In genomic region chr5:137313466-137314192, GRCm38 (mm10) we compare ENCODE assay signal across 8 mouse cellular contexts. TPM values are rescaled to one million over a fixed set of nuclear protein-coding genes. Genes with fewer than 3 reads are reported as not detected.
DNase-seq lines count a peak whose midpoint lies in the region; ATAC-seq and TF ChIP-seq lines count a peak whose summit lies in the region.

No protein-coding gene starts in this region.

- no peaks in the 10 kb centered on the region for H3K9me3 ChIP-seq in hindbrain, embryonic 14.5 days (ENCODE audit: control insufficient read depth, low read length)

- peak overlapping the region; percentile 58; the same call in 1 of the 2 replicates for H3K27ac ChIP-seq in hindbrain, embryonic 14.5 days

- peak overlapping the region; percentile 63 for H3K9ac ChIP-seq in hindbrain, embryonic 14.5 days

- 5% methylated on average over 22 of the region's 22 CpGs for WGBS in hindbrain, embryonic 14.5 days

- peaks cover 12% of the 10 kb centered on the region for H3K4me1 ChIP-seq in hindbrain, embryonic 14.5 days (replicated peaks; ENCODE audit: control insufficient read depth, insufficient read depth, low read length)

- H3K36me3 ChIP-seq in hindbrain, embryonic 14.5 days (replicated peaks; ENCODE audit: control insufficient read depth, insufficient read depth), result peaks cover 34% of the 10 kb centered on the region

- DNase-seq in heart, adult 11 months, result peak; percentile 96
- no peak for DNase-seq in heart, postnatal 4 days
- no peak for DNase-seq in brain, embryonic 14.5 days (ENCODE audit: low read depth)
- DNase-seq in hindbrain, embryonic 14.5 days (ENCODE audit: low spot score), result no peak
- no peak for DNase-seq in right cerebral cortex, postnatal 10 days (ENCODE audit: low spot score in 2 of 2)
- no peak for DNase-seq in kidney, adult 18-20 months
- no peak for DNase-seq in retina, embryonic 14.5 days (ENCODE audit: low spot score)

- H3K4me3 ChIP-seq in hindbrain, embryonic 14.5 days (replicated peaks; ENCODE audit: low read length), result peak overlapping the region; percentile 38

- peak; percentile 10; the same call in 1 of the 2 replicates for ATAC-seq in hindbrain, embryonic 14.5 days (ENCODE audit: low FRiP score)
- peak; percentile 3 for ATAC-seq in megakaryocyte progenitor cell, adult 5-6 weeks (replicated peaks; ENCODE audit: poor library complexity)

- peak overlapping the region; percentile 59 for H3K4me2 ChIP-seq in hindbrain, embryonic 14.5 days (replicated peaks)

- TF ChIP-seq CTCF in brain, embryonic 14.5 days (IDR thresholded peaks at IDR 0.05; ENCODE audit: borderline replicate concordance, extremely low read depth, insufficient read depth, insufficient read length), result no peak

- peak; percentile 16; the same call in 1 of the 2 replicates for TF ChIP-seq POLR2A in brain, embryonic 14.5 days (IDR thresholded peaks at IDR 0.05; ENCODE audit: borderline replicate concordance, extremely low read depth, insufficient read depth, insufficient read length, poor library complexity, severe bottlenecking)

- H3K27me3 ChIP-seq in hindbrain, embryonic 14.5 days (ENCODE audit: control insufficient read depth, insufficient read depth, low read length), result no peaks in the 10 kb centered on the region

RNA-seq across cellular contexts. Expression of gene Trip6, which starts 0.6 kb away (rescaled TPM):
- 10 to 100 TPM; 32.5 to 36.0 TPM for total RNA-seq in heart, postnatal 4 days (2021)
- 25.7 and 33.0 TPM in 2 replicates for polyA plus RNA-seq in brain, embryonic 14.5 days (2012; rRNA removed)
- 11.1 and 12.2 TPM in 2 replicates for polyA plus RNA-seq in hindbrain, embryonic 14.5 days (2014; fragmentation: Nextera tagmentation; extraction: Ambion mirVana)
- 4.0 and 6.7 TPM in 2 replicates for total RNA-seq in megakaryocyte progenitor cell, adult 5-6 weeks (2015)
- total RNA-seq in megakaryocyte progenitor cell, adult 5-6 weeks (2017), result 7.1 and 7.5 TPM in 2 replicates

RNA-seq across cellular contexts. Expression of gene Srrt, which starts 6.2 kb away (rescaled TPM):
- 100 to 1,000 TPM; 108 to 119 TPM for total RNA-seq in heart, postnatal 4 days (2021)
- polyA plus RNA-seq in brain, embryonic 14.5 days (2012; rRNA removed), result 211 and 216 TPM in 2 replicates
- polyA plus RNA-seq in hindbrain, embryonic 14.5 days (2014; fragmentation: Nextera tagmentation; extraction: Ambion mirVana), result 75.0 and 81.0 TPM in 2 replicates
- total RNA-seq in megakaryocyte progenitor cell, adult 5-6 weeks (2015), result 133 and 143 TPM in 2 replicates
- 241 and 321 TPM in 2 replicates for total RNA-seq in megakaryocyte progenitor cell, adult 5-6 weeks (2017)

RNA-seq across cellular contexts. Expression of gene Ufsp1, which starts 19.2 kb away (rescaled TPM):
- total RNA-seq in heart, postnatal 4 days (2021), result 1 to 10 TPM; 7.5 to 8.0 TPM
- polyA plus RNA-seq in brain, embryonic 14.5 days (2012; rRNA removed), result 10.0 and 11.9 TPM in 2 replicates
- 22.3 and 22.6 TPM in 2 replicates for polyA plus RNA-seq in hindbrain, embryonic 14.5 days (2014; fragmentation: Nextera tagmentation; extraction: Ambion mirVana)
- total RNA-seq in megakaryocyte progenitor cell, adult 5-6 weeks (2015), result 0.61 and 2.9 TPM in 2 replicates
- 1.3 and 3.8 TPM in 2 replicates for total RNA-seq in megakaryocyte progenitor cell, adult 5-6 weeks (2017)

RNA-seq across cellular contexts. Expression of gene Slc12a9, which starts 19.8 kb away (rescaled TPM):
- total RNA-seq in heart, postnatal 4 days (2021), result 1 to 10 TPM; 5.0 to 5.5 TPM
- 34.0 and 34.8 TPM in 2 replicates for polyA plus RNA-seq in brain, embryonic 14.5 days (2012; rRNA removed)
- 14.9 and 17.6 TPM in 2 replicates for polyA plus RNA-seq in hindbrain, embryonic 14.5 days (2014; fragmentation: Nextera tagmentation; extraction: Ambion mirVana)
- 2.4 and 4.4 TPM in 2 replicates for total RNA-seq in megakaryocyte progenitor cell, adult 5-6 weeks (2015)
- total RNA-seq in megakaryocyte progenitor cell, adult 5-6 weeks (2017), result 5.3 and 5.7 TPM in 2 replicates

RNA-seq across cellular contexts. Expression of gene Ache, which starts 26.3 kb away (rescaled TPM):
- total RNA-seq in heart, postnatal 4 days (2021), result 1 to 10 TPM; 3.9 to 4.3 TPM
- 18.8 and 32.5 TPM in 2 replicates for polyA plus RNA-seq in brain, embryonic 14.5 days (2012; rRNA removed)
- 56.7 and 68.4 TPM in 2 replicates for polyA plus RNA-seq in hindbrain, embryonic 14.5 days (2014; fragmentation: Nextera tagmentation; extraction: Ambion mirVana)
- total RNA-seq in megakaryocyte progenitor cell, adult 5-6 weeks (2015), result 0.67 and 2.3 TPM in 2 replicates
- under 0.01 TPM in 1 of 2 replicates, not detected in the other for total RNA-seq in megakaryocyte progenitor cell, adult 5-6 weeks (2017)
